Comparison of ENCODE assay signal across 10 mouse cellular contexts in the genomic region with DNA sequence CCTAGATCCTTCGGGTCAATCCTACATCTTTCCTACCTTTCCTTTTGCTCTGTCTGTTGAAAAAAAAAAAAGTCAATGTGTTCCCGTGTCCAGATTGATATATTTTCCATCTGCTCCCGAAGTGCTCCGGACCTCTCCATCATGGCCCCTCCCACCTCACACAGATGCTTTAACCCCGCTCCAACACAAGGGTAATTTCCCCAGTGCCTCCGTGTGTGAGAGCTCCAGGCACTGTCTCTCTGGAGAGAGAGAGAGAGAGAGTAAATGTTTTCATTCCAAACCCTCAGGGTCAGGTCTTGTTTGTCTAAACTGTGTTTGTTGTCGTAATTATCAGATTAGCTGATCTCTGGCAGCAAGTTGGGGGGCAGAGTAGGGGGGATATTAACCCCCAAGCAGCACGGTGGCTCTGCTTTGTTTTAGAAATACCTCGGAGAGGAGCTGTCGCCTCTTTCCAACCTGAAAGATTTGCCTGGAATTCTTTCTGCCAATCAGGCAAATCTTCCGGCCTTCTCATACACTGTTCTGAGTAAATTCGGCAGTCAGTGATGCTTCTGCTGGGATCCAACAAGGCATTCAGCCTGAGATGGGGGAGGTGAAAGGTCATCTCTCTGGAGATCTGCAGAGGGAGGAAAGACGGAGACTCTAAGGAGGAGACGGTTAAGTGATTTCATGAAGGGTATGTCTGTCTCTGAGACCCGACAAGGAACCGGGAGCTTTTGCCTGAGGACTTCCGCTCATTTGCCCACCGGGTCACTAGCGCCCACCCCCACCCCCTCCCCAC. TPM values are rescaled to one million over a fixed set of nuclear protein-coding genes. Genes with fewer than 3 reads are reported as not detected.
DNase-seq lines count a peak whose midpoint lies in the region; ATAC-seq and TF ChIP-seq lines count a peak whose summit lies in the region.
"Had no signal": no experiment of that assay in that cellular context is flagged by ENCODE, and none has a peak within 500 bp of the region (broad histone marks: within the 10 kb centered on the region; RNA-seq: fewer than 3 reads in every experiment).

No protein-coding gene starts in this region.

- ATAC-seq in kidney, embryonic 16.5 days (ENCODE audit: low FRiP score, low TSS enrichment): no peak
- no peak for ATAC-seq in forebrain, embryonic 12.5 days (ENCODE audit: low FRiP score)
- ATAC-seq in limb, embryonic 12.5 days (ENCODE audit: insufficient number of reproducible peaks, insufficient read depth, low FRiP score, low TSS enrichment, low read depth): no peak
- no peak for ATAC-seq in frontal cortex, adult (ENCODE audit: low TSS enrichment)
- no peak for ATAC-seq in inflammation-experienced regulatory T-cells, adult 6 months

- no peak overlapping the region for H3K9ac ChIP-seq in kidney, embryonic 16.5 days (replicated peaks; ENCODE audit: low read length)
- no peak overlapping the region for H3K9ac ChIP-seq in forebrain, embryonic 12.5 days
- H3K9ac ChIP-seq in limb, embryonic 12.5 days (replicated peaks): peak overlapping the region; percentile 44
- H3K9ac ChIP-seq: heart, embryonic 15.5 days had no signal

- peak overlapping the region; percentile 32 for H3K4me2 ChIP-seq in kidney, embryonic 16.5 days (replicated peaks; ENCODE audit: low read depth, low read length)
- H3K4me2 ChIP-seq in forebrain, embryonic 12.5 days: peak overlapping the region; percentile 35
- peak overlapping the region; percentile 36 for H3K4me2 ChIP-seq in limb, embryonic 12.5 days
- H3K4me2 ChIP-seq: heart, embryonic 15.5 days had no signal

- peaks cover 35% of the 10 kb centered on the region for H3K27me3 ChIP-seq in kidney, embryonic 16.5 days (ENCODE audit: insufficient read depth, low read length)
- H3K27me3 ChIP-seq in kidney, adult 2 months (replicated peaks; ENCODE audit: control insufficient read depth, insufficient read depth, low read length): peaks cover 2% of the 10 kb centered on the region; the same call in 1 of the 2 replicates
- H3K27me3 ChIP-seq in forebrain, embryonic 12.5 days: peaks cover 40% of the 10 kb centered on the region
- H3K27me3 ChIP-seq in limb, embryonic 12.5 days: peaks cover under 1% of the 10 kb centered on the region; the same call in 1 of the 2 replicates
- H3K27me3 ChIP-seq in small intestine, adult 2 months (ENCODE audit: control insufficient read depth, insufficient read depth, low read length): peaks cover 10% of the 10 kb centered on the region

- no peak overlapping the region for H3K27ac ChIP-seq in kidney, embryonic 16.5 days (ENCODE audit: low read length)
- H3K27ac ChIP-seq in kidney, adult 2 months (ENCODE audit: insufficient read depth, low read depth, low read length): no peak overlapping the region
- H3K27ac ChIP-seq in forebrain, embryonic 12.5 days: no peak overlapping the region
- H3K27ac ChIP-seq in limb, embryonic 12.5 days: no peak overlapping the region
- H3K27ac ChIP-seq in small intestine, adult 2 months (ENCODE audit: insufficient read depth, low read depth, low read length): peak overlapping the region; percentile 67
- H3K27ac ChIP-seq: heart, embryonic 15.5 days had no signal

- H3K4me1 ChIP-seq in kidney, embryonic 16.5 days (ENCODE audit: insufficient read depth, low read length): peaks cover 14% of the 10 kb centered on the region
- H3K4me1 ChIP-seq in kidney, adult 2 months (ENCODE audit: control insufficient read depth, insufficient read depth, low read length): no peaks in the 10 kb centered on the region
- H3K4me1 ChIP-seq in forebrain, embryonic 12.5 days: peaks cover 13% of the 10 kb centered on the region
- peaks cover 11% of the 10 kb centered on the region for H3K4me1 ChIP-seq in limb, embryonic 12.5 days (replicated peaks)
- H3K4me1 ChIP-seq in small intestine, adult 2 months (ENCODE audit: control insufficient read depth, insufficient read depth, insufficient read length, low read length): peaks cover 5% of the 10 kb centered on the region

- H3K9me3 ChIP-seq in kidney, embryonic 16.5 days (ENCODE audit: low read length): no peaks in the 10 kb centered on the region
- H3K9me3 ChIP-seq in forebrain, embryonic 12.5 days: no peaks in the 10 kb centered on the region
- H3K9me3 ChIP-seq in limb, embryonic 12.5 days: no peaks in the 10 kb centered on the region
- H3K9me3 ChIP-seq: heart, embryonic 15.5 days had no signal

- TF ChIP-seq CTCF in kidney, adult 2 months (conservative IDR thresholded peaks at IDR 0.05; ENCODE audit: insufficient read depth, insufficient read length, low read depth, low read length): no peak
- no peak for TF ChIP-seq CTCF in small intestine, adult 2 months (IDR thresholded peaks at IDR 0.05; ENCODE audit: extremely low read depth, insufficient read length, insufficient replicate concordance, low read depth, low read length)

- 4% methylated on average over 19 of the region's 19 CpGs for WGBS in kidney, embryonic 16.5 days
- WGBS in kidney, adult 2 months: 14% methylated on average over 19 of the region's 19 CpGs
- WGBS in forebrain, embryonic 12.5 days: 8% methylated on average over 19 of the region's 19 CpGs
- 7% methylated on average over 19 of the region's 19 CpGs for WGBS in limb, embryonic 12.5 days
- 20% methylated on average over 19 of the region's 19 CpGs for WGBS in small intestine, adult 2 months

- H3K36me3 ChIP-seq in kidney, embryonic 16.5 days (ENCODE audit: insufficient read depth, low read length): no peaks in the 10 kb centered on the region
- H3K36me3 ChIP-seq in kidney, adult 2 months (ENCODE audit: control insufficient read depth, insufficient read depth, low read length): no peaks in the 10 kb centered on the region
- no peaks in the 10 kb centered on the region for H3K36me3 ChIP-seq in forebrain, embryonic 12.5 days (replicated peaks)
- no peaks in the 10 kb centered on the region for H3K36me3 ChIP-seq in limb, embryonic 12.5 days
- H3K36me3 ChIP-seq in small intestine, adult 2 months (ENCODE audit: control insufficient read depth, insufficient read depth, low read length): no peaks in the 10 kb centered on the region
- H3K36me3 ChIP-seq: heart, embryonic 15.5 days had no signal

- H3K4me3 ChIP-seq in kidney, embryonic 16.5 days (ENCODE audit: low read length): no peak overlapping the region
- H3K4me3 ChIP-seq in kidney, adult 2 months (ENCODE audit: insufficient read depth, low read depth, low read length): no peak overlapping the region
- H3K4me3 ChIP-seq in forebrain, embryonic 12.5 days (replicated peaks): 0 out of 2 replicates have a peak overlapping the region, but pooled peaks have one; percentile 1
- H3K4me3 ChIP-seq in limb, embryonic 12.5 days (replicated peaks): 0 out of 2 replicates have a peak overlapping the region, but pooled peaks have one; percentile 3
- H3K4me3 ChIP-seq in small intestine, adult 2 months (ENCODE audit: low read depth, low read length): 0 out of 2 replicates have a peak overlapping the region, but pooled peaks have one; percentile 5
- H3K4me3 ChIP-seq: heart, embryonic 15.5 days had no signal

- no peak for DNase-seq in kidney, adult 2 months
- no peak for DNase-seq in MN1 (ENCODE audit: low spot score)
- DNase-seq: adrenal gland, postnatal 14 days had no signal

- no peak for TF ChIP-seq POLR2A in kidney, adult 2 months (IDR thresholded peaks at IDR 0.05; ENCODE audit: low read depth, low read length)
- no peak for TF ChIP-seq POLR2A in small intestine, adult 2 months (IDR thresholded peaks at IDR 0.05; ENCODE audit: low read depth, low read length)

RNA-seq across cellular contexts. Expression of gene Got1, which starts 22.1 kb away (rescaled TPM):
- polyA plus RNA-seq in kidney, embryonic 16.5 days (2015; fragmentation: Nextera tagmentation; extraction: Ambion mirVana): 65.9 and 69.1 TPM in 2 replicates
- polyA plus RNA-seq in kidney, adult 2 months (2012; rRNA removed): 107 and 118 TPM in 2 replicates
- polyA plus RNA-seq in forebrain, embryonic 12.5 days (2016; fragmentation: Nextera tagmentation; extraction: Ambion mirVana): 57.6 and 58.8 TPM in 2 replicates
- polyA plus RNA-seq in limb, embryonic 12.5 days (2016; fragmentation: Nextera tagmentation; extraction: Ambion mirVana): 41.6 and 42.5 TPM in 2 replicates
- 36.0 and 41.3 TPM in 2 replicates for polyA plus RNA-seq in small intestine, adult 2 months (2012; rRNA removed)
- 10 to 100 TPM; 33.0 to 47.8 (median 40.0) TPM for polyA plus RNA-seq in inflammation-experienced regulatory T-cells, adult 6 months (2017; shearing (Covaris generic))

Comparison
In these comparisons a context has a peak if more than half of its experiments do, and no peak if none do; other contexts are left out.
1. H3K4me3 ChIP-seq: peak in forebrain, embryonic 12.5 days (single experiment), limb, embryonic 12.5 days (single experiment) and small intestine, adult 2 months (single experiment); none in kidney, embryonic 16.5 days (single experiment) and kidney, adult 2 months (single experiment).
2. Peak in every context shown above with its lines, with median percentiles within 50 percentile points of each other: H3K4me2 ChIP-seq.